Mouse (Mus musculus): Measurements from ENCODE around the gene Dixdc1.

The Dixdc1 gene

DNA sequence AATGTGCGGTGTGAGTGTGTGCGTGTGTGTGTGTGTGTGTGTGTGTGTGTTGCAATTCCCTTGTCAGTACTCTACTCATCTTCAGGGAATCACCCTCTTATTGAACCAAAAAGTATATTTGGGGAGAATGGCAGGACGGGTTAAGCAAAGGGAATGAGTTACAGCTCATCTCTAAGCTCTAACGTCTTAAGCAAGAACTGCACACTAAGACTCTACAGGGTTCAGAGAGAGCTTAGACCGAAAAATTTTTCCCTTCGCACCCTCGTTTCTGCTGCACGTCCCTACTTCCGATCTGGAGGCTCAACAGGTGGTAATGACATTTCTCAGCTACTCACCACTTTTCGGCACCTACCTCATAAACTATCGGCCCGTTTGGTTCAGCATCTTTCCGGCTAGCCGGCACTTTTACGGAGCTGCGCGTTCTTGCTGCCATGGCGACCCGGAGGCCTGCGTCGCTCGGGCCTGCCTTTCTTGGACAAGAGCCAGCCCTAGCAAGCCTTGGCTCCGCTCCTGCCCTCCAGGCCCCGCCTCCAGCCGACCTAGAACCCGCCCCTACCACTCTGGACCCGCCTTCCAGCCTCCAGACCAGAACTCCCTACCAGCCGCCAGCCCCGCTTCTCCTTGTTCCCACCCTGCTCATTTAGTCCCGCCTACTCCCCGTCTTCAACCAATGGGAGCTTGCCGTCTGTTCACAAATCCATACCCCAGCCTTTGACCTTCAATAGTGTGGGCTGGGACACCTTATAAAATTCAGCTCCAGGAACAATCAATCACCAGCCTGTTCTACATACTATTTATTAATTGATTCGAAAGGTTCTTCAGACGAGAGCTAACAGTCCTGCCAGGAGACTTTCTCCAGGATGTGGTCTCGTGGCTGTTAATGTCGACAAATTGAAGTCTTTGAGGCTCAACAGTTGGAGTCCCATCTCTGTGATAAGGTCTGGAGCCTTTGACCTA, at the start of gene Dixdc1:
Gene Dixdc1 (minus strand): TSS at position 604 of the 957 bp plus-strand sequence.
- DNase-seq (ENCODE audit: low read depth) = no peak

DNA sequence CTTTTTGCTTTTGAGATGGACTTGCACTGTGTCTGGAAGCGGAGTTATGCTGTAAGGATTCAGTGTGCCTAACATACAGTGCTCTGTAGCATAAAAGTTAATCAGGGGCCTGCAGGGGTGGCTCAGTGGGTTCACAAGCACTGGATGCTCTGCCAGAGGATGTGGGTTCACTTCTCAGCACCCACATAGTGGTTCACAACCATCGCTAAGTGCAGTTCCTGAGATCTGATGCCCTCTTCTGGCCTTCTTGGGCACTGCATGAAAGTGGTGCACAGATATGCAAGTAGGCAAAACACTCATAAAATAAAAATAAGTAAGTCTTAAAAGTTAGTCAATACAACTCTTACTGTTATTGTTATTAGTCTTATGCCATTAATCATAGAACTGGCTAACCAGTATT, 42.8 kb upstream of the Dixdc1 start:
- no peak for DNase-seq (ENCODE audit: low read depth)

DNA sequence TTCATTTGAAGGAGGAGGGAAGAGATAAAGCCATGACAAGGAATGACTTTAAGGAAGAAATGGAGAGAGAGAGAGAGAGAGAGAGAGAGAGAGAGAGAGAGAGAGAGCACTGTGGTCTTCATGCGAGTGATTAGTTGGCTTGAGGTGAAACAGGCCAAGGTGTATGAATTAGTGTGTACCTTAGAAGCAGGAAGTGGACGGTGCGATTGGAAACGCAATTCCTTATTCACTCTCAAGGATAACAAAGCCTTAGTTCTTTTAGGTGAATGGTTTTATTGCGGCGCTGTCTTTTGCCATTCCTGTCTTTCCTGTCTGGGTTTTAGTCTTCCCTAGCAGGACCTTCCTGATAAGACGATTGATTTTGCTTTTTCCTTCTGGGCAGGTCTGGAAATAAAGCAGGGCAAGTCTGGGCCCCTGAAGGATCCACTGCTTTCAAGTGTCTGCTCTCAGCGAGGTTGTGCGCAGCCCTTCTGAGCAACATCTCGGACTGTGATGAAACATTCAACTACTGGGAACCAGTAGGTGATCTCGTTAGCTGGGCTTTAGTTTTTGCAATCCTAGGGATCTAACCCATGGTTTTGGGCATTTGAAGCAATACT, 36.9 kb upstream of the Dixdc1 start:
- DNase-seq (ENCODE audit: low read depth) = no peak

DNA sequence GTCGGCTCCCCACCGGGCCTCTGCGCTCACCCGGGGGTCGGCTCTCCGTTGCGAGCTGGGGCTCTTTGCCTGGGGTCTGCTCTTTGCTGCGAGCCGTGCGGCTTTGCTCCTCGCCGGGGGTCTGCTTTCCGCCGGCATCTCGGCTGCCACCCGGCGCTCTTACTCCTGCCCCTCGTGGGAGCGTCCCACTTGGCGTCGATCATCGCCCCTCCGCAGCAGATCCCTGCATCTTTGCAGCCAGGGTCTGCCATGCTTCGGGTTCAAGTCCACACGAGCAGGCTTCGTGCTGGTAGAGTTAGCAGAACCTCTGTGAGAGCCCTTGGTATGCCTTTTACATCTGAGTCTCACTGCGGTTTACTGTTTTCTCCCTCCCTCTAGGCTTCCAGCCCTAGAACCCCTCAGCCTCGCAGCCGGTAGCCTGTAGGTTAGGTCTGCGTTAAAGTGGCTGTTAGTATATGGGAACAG, 36.4 kb upstream of the Dixdc1 start:
- DNase-seq (ENCODE audit: low read depth) = no peak

DNA sequence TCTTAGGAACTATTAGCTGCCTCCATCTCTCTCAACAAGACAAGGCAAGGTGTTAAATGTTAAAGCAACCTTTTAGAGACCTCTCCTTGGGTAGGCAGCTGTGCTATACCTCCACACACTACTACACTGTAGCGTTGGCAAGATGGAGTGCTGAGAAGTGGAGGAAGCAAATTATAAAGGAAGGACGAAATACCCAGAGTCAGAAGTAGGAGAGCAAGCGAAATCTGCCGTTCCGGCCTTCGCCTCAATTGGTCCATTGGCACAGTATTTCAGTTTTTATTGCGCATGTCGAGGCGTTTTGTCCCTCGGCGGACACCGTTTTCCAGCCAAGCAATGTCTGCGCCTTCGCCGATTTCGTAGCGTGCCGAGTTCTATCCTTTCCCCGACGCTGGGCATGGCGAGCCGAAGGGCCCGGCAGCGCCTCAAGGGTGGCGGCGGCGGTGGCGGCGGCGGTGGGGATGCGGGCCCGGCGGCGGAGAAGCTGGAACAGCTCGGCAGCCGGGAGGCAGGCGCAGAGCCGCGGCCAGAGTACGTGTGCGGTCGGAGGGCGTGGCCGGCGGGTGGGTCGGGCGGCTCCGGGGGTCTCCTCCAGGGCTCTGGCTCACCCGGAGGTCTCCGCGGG, 35.8 kb upstream of the Dixdc1 start, which contains the start of the genes Alg9 and 1110032A03Rik:
Gene Alg9 (plus strand): TSS at position 29 of the 622 bp plus-strand sequence.
Gene 1110032A03Rik (minus strand): TSS at position 530 of the 622 bp plus-strand sequence.
- peak; percentile 63 for DNase-seq (ENCODE audit: low read depth)

DNA sequence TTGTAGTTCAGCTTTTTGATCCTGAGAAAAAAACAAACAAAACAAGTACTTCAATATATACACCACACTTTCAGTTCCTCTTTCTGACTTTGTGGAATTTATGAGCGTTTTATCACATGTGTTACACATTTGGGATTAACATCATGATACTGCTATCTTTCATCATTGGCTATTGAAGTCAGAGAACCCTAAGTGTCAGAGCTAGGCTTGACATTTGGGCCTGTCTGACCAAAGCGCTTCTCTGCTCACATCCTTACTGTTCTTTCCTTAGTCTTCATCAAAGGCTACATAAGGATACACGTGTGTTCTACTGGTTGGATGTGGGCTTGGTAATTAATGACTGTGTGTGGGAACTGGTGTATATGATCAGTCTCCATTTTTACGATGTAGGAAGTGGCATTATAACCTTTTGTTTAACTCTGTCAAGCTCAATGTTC, 34.7 kb upstream of the Dixdc1 start:
- DNase-seq (ENCODE audit: low read depth) = no peak

DNA sequence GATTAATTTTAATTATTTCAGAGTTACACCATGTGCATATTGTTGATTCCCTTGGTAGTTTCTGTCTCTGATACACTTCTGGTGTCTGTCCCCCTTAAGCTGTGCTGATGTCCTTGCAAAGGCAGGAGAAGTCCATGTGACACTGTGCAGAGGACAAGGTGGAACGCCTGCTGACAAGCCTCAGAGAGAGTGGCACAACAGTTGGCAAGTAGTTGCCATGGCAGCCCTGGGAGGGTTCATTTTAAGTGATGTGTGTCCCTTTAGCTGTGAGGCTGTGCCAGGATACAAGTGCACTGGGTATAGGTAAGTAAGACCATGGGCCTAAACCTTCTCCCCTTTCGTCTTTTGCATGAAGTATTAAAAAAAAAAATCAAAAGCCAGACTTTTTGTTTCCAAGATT, 30.7 kb upstream of the Dixdc1 start:
- DNase-seq (ENCODE audit: low read depth) = no peak

DNA sequence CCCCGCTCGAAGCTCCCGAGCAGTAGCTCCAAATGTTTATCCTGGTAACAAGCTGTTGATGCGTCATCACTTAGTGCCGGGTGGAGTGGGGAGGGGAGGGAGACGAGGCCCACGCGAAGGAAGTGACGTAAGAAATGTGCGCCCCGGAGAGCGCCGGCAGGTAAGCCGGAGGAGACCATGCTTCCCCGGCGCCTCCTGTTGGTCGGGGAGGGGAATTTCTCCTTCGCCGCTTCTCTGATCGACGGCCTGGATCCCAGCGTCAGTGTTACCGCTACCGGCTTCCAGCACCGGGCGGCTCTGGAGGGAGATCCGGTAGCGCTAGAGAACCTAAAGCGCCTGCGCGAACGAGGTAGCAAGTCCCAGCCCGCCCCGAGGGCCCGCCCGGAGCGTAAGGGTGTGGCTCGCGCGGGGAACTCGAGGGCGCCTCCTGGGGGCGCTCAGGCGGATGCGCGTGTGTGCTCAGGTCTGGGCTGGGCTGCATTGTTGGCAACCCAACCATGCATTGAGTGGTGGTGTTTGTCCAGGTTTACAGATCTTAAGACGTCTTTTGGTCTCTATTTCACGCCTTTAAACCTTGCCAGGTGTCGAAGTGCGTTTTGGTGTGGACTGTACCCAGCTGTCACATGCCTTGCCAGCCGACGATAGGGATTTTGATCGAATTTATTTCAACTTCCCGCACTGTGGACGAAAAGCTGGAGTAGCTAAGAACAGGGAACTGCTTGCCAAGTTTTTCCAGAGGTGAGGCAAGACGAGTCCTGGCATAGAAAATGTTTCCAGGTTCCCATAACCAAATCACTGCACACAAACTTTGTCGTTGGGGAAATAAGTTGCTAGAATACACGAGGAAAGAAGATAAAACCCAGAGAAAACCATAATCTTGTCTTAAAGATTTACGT, 29.0 kb upstream of the Dixdc1 start, which contains the start of gene Fdxacb1:
Gene Fdxacb1 (plus strand): TSS at position 130 of the 896 bp plus-strand sequence.
- DNase-seq (ENCODE audit: low read depth) = peak; percentile 95

DNA sequence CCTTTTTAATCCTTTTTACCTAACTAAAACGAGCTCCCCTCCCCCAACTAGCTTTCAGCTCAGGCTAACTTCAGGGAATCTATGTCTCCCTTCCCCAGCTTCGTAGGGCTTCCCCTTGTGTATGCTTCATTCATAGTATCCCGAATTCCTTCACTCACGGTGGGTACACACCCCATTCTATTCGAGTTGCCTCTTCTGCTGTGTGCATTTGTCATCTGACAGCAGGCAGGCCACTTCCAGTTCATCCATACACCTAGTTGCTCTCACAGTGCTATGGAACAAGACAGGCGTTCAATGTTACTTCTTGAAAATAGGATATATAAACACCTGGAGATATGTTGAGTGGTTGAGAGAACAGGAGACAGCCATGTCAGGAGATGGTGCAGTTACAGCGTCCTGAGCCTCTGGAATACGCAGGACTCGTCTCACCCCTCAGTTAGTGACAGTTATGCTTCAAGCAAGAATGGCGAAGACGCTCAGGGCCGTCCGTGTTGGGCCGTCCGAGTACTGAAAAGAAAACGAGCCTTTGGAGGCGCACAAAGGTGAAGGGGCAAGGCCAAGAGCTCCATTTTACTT, 28.3 kb upstream of the Dixdc1 start:
- DNase-seq (ENCODE audit: low read depth) = no peak

DNA sequence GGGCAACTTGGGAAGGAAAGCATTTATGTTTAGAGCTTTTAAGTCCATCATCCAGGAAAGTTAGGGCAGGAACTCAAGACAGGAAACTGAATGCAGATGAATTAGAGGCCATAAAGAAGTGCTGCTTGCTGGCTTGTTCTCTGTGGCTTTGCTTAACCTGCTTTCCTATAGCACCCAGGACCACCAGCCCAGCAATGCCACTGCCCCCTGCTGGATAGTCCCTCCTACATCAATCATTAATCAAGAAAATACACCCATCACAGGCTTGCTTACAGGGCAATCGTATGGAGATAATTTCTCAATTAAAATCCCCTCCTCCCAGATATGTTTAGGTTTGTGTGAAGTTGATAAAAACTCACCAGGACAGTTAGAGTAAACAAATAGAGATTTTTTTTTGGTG, 24.0 kb upstream of the Dixdc1 start:
- no peak for DNase-seq (ENCODE audit: low read depth)

DNA sequence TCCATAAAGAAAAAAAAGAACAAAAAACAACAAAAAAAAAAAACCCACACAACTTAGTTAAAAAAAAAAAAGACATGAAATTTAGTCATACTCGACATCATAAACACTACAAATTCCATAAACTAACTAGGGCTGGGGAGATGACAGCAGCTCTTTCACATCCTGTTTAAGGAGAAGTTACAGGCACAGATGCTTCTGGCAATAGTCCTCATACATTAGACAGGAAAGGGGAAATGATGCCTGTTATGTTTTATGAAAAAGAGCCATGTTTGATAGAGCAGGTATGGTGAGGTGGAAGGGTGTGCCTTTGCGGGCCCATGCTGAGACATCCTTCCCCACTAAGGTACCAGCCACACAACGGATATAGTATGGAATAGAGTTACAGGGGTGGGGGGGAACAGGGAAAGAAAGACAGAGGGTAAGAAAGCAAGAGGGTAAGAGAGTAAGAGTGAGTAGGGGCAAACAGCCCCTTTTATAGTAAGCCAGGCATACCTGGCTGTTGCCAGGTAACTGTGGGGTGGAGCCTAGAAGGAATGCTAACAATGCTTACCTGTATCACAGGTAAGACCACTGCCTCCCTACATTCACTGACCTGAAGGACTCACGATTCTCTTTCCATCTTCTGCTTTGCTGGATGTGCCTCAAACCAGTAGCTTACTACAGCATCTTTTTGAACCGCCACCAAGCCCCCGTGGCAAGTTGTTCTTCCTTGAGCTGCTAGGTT, 22.4 kb upstream of the Dixdc1 start:
- no peak for DNase-seq (ENCODE audit: low read depth)

DNA sequence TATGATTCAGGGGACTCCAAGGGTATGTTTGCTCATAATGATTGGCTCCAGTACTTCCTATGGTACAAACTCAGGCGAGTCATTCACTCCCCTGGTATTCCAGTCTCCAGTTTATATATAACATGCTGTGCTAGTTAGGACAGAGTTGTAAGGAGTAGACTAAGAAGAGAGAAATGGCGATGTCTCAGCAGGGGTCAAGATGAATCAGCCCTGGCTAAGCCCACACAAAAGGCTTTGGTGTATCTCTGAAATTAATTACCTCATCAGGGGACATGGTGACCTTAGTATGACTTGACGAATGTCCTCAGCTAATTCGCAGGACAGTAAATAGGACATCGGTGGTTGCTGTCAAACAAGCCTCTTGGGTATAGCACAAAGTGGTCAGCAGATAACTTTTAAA, 17.4 kb upstream of the Dixdc1 start:
- no peak for DNase-seq (ENCODE audit: low read depth)

DNA sequence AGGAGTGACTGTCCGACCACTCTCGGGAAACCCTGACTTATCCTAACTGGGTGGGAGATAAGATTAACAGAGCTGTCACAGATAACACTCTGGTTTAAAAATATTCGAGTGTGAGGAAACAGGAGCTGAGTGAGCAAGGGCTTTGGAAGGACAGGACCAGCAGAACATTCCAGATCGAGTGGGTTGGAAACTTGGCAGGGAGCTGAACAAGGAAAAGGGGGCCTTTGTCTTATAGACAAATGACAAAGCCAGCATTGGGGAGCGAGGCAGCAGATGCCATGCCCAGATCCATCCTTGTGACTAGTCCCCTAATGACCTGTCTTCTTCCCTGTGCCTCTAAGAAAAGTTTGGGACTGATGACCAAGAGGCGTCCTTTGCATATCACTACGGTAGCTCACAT, 14.6 kb upstream of the Dixdc1 start:
- no peak for DNase-seq (ENCODE audit: low read depth)

DNA sequence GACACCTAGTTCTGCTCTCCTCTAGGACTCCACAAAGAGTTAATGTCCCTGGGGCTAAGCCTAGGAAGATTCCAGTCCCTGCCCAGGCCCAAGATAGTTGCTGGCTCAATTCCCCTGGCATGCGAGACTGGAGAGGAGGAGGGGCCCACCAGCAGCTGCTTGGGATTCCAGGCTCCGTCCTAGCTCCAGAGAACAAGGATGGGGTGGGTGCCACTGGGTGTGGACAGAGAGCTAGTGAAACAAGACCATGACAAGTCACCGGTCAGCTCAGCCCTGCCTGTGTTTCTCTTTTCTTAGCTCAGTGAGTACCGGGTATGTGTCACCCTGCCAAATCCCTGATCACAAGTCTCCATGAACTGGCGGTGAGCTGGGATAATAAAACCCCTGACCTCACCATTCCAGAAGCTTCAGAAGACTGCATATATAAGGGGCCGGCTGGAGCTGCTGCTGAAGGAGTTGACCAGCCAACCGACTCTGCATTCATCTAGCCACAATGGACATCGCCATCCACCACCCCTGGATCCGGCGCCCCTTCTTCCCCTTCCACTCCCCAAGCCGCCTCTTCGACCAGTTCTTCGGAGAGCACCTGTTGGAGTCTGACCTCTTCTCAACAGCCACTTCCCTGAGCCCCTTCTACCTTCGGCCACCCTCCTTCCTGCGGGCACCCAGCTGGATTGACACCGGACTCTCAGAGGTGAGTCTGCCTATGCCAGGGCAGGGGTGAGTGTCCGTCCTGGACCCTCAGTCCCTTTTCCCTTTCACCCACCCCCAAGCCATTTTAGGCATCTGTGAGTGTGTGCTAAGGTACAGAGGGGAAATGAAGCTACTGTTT, 13.7 kb upstream of the Dixdc1 start:
- DNase-seq (ENCODE audit: low read depth) = peak; percentile 82

DNA sequence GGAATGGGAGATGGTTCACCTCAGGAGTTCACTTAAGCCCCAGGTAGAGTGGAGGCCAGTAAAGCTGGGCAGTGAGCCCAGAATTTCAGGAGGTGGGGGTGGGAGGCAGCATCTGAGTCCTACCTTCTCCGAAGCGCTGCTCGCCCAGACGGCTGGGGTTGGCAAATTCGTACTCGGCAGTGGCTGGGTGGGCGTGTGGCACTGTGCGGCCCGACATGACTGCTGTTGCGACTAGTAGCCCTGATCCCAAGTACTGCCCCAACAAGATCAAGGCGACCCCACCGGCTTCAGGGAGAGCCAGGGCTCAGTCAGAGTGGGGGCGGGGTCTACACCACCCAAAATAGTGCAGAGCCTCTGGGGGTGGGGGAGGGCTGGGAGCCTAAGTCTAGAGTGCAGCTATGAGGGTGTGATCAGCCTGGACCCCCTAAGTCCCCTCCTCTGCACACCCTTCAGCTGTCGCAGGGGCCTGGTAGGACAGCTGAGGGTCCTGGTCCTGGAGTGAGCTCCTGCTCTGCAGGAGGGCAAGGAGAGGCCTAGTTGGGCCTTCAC, 12.8 kb upstream of the Dixdc1 start, which contains the start of gene Hspb2:
Gene Hspb2 (minus strand): TSS at position 301 of the 549 bp plus-strand sequence.
- no peak for DNase-seq (ENCODE audit: low read depth)

DNA sequence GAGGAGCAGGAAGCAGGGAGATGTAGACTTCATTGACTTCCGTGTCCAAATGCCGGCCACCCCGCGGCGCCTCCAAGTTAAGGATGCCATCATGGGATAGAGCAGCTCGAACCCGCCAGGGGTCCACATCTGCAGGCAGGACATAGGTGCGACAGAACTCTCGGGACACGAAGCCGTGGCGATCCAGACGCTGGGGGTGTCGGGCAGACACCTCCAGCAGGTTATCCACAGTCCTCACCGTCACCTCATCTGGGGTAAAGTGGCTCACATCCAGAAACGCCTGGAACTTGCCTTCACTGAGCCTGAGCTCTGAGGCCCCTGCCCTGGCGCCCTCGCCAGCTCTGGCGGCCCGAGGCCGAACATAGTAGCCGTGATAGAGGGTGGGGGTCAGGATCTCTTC, 12.0 kb upstream of the Dixdc1 start, which contains the start of gene Cryab:
Gene Cryab (plus strand): TSS at position 3 of the 400 bp plus-strand sequence.
- DNase-seq (ENCODE audit: low read depth) = no peak

DNA sequence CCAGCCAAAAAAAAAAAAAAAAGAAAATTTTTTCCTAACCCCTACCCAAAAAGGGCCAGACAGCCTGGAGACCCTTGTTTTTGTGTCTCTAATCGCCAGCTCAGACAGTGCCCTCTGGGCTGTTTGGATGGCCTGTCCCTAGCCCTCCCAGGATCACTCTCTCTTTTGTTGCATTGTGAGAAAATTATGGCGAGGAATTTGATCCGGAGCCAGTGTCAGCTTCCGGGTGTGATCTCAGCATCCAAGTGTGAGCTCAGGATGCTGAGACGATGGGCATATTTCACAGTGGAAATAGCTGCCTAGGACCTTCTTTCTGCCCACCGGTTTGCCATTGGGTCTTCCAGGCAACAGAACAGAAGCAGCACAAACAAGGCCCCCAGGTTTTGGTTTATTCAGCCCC, 11.4 kb upstream of the Dixdc1 start:
- no peak for DNase-seq (ENCODE audit: low read depth)

DNA sequence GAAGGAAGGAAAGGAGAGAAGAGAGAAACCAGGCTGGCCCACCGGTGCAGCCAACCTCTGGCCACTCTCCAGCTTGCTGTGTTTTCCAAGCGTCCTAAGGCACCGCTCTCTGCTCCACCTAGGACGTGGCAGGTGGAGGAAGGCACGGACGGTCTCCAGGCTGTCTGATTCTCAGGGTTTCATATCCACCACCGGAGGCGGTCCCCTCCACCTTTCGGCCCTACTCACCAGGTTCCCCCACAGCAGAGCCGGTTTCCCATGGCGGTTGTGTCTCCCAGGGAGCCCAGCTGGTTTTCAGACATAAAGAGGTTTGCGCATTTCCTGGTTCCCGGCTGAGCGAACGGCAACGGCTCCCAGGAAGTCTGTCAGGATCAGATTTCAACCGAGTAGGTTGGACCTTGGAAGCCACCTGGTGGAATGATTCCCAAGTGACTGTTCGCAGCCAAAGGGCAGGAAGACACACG, 6.9 kb upstream of the Dixdc1 start, which contains the start of gene 2310030G06Rik:
Gene 2310030G06Rik (minus strand): TSS at position 323 of the 464 bp plus-strand sequence.
- DNase-seq (ENCODE audit: low read depth) = no peak

DNA sequence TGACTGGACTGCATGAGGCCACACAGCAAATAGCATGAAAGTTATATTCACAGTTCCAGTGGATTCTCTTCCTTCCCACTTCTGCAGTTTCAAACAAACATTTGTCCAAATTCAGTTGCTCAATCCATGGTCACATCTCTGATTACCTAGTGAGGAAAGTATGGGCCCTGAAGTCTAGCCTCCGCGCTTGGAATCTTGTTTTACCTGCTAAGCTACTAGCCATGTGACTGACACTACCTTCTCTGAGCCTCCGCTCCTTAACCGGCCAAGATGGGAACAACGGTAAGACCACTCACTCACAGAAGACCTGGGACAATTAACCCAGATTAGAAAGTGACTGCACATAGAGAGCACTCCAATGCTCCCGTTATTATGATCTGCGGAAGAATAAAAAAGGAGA, 6.5 kb upstream of the Dixdc1 start:
- no peak for DNase-seq (ENCODE audit: low read depth)

All from fibroblast of lung, adult 2 months (primary cell).